Mouse (Mus musculus) cerebellum, adult 9-11 months (tissue): ENCODE measurements around the gene Foxp1.

Source experiments
- DNase-seq: peaks from one replicate; pipeline ENCODE4 v3.0.0; 2022

The Foxp1 gene

GRCm38 (mm10) chr6:99519806-99520675 is 2.5 kb downstream of the Foxp1 start:
- peak; percentile 30 for DNase-seq

GRCm38 (mm10) chr6:99519052-99519451 is 3.5 kb downstream of the Foxp1 start:
- no peak for DNase-seq

GRCm38 (mm10) chr6:99515667-99516199 is 6.8 kb downstream of the Foxp1 start:
- DNase-seq: no peak

GRCm38 (mm10) chr6:99511862-99512261 is 10.7 kb downstream of the Foxp1 start:
- no peak for DNase-seq

GRCm38 (mm10) chr6:99509189-99509592 is 13.3 kb downstream of the Foxp1 start:
- peak; percentile 90 for DNase-seq

GRCm38 (mm10) chr6:99506816-99507215 is 15.7 kb downstream of the Foxp1 start:
- no peak for DNase-seq

- DNase-seq: no peak
These were observed 18.8 kb downstream of the Foxp1 start for GRCm38 (mm10) chr6:99503741-99504140.

- no peak for DNase-seq
These were observed 19.8 kb downstream of the Foxp1 start for GRCm38 (mm10) chr6:99502727-99503126.

- no peak for DNase-seq
These were observed 20.2 kb downstream of the Foxp1 start for GRCm38 (mm10) chr6:99502314-99502713.

- no peak for DNase-seq
These were observed 21.8 kb downstream of the Foxp1 start for GRCm38 (mm10) chr6:99500570-99501270.

- no peak for DNase-seq
These were observed 24.4 kb downstream of the Foxp1 start for GRCm38 (mm10) chr6:99498082-99498481.

GRCm38 (mm10) chr6:99496114-99496513 is 26.4 kb downstream of the Foxp1 start:
- no peak for DNase-seq

- DNase-seq: no peak
These were observed 29.6 kb downstream of the Foxp1 start for GRCm38 (mm10) chr6:99492937-99493336.

- no peak for DNase-seq
These were observed 30.5 kb downstream of the Foxp1 start for GRCm38 (mm10) chr6:99491979-99492544.

- DNase-seq: no peak
These were observed 31.4 kb downstream of the Foxp1 start for GRCm38 (mm10) chr6:99491146-99491545.

GRCm38 (mm10) chr6:99489900-99490648 is 32.4 kb downstream of the Foxp1 start:
- no peak for DNase-seq

- DNase-seq: no peak
These were observed 33.1 kb downstream of the Foxp1 start for GRCm38 (mm10) chr6:99489423-99489822.

- DNase-seq: peak; percentile 50
These were observed 36.5 kb downstream of the Foxp1 start for GRCm38 (mm10) chr6:99485884-99486640.

GRCm38 (mm10) chr6:99485217-99485883 is 37.2 kb downstream of the Foxp1 start:
- peak; percentile 33 for DNase-seq

- DNase-seq: no peak
These were observed 37.7 kb downstream of the Foxp1 start for GRCm38 (mm10) chr6:99484884-99485216.

- no peak for DNase-seq
These were observed 38.3 kb downstream of the Foxp1 start for GRCm38 (mm10) chr6:99484197-99484725.
